Mouse (Mus musculus): ENCODE measurements around the gene Dpysl5.

Gene Dpysl5

DNA sequence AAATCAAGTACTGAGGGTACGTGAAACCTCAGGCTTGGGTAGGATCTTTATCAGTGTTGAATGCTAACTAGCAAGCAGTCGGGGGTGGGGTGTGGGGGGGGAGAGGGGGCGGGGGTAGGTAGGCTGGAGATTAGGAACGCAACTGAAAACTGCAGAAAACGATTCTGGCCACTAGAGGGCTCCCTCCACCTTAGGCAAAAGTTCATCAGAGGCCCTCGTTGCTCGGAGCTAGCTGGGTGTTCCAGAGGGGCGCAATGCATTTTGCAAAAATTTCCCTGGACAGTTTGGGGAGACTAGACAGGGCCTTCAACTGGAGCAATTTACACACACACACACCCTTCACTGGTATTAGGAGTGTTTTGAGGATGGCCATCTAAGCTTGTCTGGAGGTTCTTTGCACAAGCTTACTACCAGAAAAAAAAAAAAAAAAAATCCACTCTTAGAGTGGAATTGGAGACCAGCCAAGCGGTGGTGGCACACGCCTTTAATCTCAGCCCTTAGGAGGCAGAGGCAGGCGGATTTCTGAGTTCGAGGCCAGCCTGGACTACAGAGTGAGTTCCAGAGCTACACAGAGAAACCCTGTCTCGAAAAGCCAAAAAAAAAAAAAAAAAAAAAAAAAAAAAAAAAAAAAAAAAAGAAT, 1.5 kb upstream of the Dpysl5 start:
- DNase-seq: peak; percentile 79

DNA sequence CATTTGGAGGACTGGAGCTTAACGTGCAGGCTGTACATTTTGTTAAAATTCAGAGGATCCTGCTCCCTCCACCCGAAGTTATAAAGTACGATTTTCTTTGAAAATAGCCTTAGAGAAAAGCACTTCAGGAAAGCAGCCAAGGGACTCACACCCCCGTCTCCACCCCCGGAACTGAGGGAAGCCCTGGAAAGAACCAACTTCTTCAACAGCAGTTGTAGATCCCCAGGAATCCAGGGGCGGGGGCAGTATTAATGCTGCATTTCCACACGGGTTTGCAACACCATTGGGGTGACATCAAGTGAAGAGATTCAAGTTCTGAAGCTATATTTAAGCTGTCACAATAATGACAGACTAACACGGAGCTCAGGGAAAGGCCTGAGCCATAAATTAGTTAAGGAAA, 878 bp upstream of the Dpysl5 start:
- DNase-seq: no peak

DNA sequence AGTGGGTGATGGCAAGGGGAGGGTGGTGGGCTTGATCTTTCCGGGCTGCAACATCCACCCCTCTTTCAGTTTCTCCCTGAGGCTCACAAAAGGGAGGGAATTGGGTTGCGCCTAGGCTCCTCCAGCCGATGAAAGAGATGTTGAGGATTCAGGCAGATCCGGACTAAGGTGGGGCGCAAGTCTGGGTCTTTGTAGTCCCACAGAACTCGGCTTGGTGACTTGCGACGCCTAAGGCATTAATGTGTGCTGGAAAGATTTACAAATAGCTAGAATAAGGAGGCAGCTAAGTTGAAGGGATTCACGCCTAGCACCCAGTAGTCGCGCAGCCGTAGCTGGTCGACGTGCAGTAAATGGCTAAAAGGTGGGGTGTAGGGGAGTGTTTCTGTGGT, 632 bp downstream of the Dpysl5 start:
- no peak for DNase-seq

DNA sequence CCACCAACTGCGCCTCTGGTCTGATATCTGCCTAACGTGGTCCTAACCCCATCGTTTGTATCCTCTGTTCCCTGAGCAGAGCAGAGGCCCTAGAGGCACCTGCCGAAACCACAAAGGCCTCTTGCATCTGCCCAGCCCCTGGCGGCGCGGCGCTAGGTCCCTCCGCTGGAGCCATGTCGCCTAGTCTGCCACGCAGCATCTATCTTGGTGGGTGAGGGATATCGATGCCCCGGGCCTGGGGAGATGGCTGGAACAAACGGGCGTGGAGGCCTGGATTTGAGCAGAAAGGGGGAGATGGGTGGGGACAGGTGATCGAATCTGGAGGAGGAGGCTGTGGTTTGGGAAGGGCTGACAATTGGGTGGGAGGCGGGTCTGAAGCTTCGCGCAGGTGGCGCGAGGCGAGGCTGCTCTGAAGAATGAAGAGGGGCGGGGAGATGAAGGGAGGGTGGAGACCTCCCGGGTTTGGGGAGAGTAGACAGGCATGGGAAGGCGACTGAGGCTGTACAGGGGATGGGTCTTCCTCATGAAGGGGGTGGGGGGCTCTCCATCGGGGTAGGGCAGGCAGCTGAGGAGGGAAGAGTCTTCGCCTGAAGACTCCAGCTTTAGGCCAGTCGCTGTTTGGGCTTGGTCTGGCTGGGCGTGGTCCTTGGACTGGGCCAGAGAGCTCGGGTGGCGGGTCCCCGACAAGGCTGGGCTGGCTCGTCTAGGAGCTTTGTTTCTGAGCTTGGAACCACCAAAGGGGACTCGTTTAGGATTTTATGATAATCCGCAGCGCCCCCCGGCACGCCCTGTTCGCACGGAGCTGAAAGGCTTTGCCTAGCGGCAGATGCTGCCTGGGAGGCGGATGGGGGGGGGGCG, 1.3 kb downstream of the Dpysl5 start:
- DNase-seq: peak; percentile 3

DNA sequence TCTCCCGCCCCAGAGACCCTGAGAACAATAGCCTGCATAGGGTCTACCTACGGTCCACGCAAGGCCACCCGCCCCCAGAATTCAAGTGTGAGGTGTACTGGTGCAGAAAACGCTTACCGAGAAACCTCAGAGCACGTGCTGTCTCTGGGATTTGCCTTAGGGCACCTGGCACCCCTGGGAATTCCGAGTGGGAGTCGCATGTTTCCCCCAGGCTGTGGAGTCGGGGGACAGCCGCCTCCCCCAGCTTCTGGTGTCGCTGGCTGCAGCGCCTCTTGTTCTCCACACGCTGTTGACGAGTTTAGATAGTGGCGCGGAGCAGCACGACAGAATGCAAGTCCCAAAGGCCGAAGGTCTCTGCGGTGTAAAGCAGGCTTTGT, 1.9 kb downstream of the Dpysl5 start:
- DNase-seq: peak; percentile 13

DNA sequence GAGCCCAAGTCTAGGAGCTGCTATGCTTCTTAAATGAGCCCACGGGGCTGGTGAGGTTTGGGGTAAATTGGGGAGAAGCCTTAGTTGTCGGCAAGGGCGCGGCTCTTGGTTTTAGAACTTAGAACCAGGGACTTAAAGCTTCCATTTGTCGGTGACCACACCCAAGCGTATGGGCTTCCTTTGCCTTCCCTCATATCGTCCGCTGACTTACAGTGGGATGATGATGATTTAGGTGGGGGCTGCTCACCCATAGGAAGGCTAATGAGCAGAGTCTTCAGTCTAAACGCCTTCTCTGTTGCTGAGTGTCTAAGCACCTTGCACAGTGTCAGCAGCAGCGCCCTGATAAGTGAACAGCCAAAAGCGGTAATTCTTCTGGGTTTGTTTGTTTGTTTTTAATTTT, 2.3 kb downstream of the Dpysl5 start:
- DNase-seq: no peak

DNA sequence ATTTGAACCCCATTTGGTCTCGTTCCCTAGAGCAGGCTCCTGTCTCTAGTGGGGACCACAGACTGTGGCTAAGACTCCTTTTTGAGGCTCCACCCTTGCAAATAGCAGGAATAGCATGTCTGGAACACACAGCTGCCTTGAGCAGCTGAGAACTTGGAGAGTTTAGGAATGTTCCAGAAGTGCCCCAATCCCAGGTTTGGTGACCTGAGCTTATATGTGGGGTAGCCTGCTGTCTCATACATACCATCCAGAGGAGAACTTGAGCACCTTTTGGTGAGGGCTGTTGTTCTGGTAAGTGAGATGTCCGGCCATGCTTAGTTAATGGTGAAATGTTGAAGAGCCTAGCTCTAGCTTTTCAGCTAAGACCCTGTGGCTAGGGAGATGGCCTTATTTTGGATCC, 4.9 kb downstream of the Dpysl5 start:
- no peak for DNase-seq

DNA sequence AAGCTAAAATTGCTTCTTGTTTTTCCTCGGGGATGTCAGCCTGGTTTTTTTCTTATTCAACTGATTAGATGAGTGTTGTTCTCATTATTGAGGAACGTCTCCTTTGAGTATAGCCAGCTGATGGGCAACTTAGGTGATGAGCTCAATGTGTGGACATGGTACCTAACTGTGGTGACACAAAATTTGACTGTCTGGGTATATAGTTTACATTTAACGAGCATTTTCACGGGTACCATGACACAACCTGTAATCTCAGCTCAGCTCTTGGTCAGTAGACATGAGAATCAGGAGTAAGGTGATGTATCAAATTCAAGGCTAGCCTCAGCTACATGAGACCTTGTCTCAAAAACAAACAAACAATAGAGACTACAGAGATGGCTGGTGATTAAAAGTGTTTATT, 6.1 kb downstream of the Dpysl5 start:
- no peak for DNase-seq

DNA sequence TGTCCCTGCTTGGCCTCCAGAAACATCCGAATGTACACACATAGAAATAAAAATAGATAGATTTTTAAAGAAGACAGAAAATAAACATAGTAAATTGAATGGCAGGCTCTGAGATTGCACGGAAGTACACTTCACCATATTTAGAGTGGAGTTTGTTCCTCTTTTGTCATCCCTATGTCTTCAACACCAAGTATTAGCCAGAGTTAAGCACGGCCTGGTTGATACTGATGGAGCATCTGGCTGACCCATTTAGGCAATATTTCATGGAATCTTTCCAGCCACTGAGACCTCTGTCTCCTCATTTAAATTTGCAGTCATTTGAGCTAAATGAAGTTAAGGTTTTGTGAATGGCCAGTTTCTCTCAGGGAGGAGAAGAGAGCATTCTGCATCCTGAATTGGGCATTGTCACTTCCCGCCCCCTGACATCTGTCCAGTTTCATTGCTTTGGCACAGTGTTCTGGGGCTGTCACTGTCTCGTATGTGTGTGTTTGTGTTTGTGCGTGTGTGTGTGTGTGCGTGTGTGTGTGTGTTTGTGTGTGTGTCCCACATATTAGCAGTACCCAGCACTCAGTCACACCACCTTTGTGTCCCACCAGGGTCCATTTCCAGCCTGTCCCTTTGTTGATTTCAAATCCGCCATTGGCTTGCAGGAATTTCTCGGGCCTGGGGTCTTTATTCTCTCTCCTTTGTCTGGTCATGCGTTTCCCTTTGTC, 6.8 kb downstream of the Dpysl5 start:
- DNase-seq: no peak

DNA sequence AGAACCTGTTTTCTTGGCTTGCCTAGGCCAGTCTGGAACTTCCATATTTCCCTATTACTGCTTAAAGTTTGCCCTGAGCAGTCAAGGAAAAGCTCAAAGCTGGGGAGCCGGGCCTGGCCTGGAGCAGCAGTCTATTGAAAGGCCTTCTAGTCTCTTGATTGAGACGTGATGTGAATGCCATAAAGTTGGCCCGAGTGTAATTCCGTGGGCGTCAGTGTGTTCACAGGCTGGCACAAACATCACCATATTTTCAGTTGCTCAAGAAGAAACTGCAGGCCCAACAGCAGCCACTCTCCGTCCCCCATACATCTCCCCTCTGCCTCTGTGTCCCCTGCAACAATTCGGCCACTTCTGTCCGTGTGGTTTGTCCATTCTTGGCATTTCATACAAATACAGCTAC, 10.6 kb downstream of the Dpysl5 start:
- DNase-seq: no peak

DNA sequence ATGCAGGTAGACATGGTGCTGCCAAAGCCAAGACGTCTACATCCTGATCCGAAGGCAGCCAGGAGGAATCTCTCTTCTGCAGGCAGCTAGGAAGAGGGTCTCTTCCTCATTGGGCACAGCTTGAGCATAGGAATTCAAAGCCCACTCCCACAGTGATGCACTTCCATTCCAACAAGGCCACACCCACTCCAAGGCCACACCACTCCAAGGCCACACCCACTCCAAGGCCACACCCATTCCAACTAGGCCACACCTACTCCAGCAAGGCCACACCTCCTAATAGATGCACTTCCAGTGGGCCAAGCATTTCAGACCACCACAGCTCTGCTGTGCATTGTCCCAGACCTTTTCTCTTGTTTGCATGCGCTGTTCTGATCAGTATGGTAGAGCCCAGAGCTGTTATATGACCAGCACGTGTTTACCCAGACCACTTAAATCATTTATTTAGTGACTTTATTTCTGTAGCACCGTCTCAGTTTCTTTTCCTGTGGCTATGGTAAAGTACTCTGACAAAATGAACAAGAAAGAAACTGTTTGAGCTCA, 14.9 kb downstream of the Dpysl5 start:
- DNase-seq: no peak

DNA sequence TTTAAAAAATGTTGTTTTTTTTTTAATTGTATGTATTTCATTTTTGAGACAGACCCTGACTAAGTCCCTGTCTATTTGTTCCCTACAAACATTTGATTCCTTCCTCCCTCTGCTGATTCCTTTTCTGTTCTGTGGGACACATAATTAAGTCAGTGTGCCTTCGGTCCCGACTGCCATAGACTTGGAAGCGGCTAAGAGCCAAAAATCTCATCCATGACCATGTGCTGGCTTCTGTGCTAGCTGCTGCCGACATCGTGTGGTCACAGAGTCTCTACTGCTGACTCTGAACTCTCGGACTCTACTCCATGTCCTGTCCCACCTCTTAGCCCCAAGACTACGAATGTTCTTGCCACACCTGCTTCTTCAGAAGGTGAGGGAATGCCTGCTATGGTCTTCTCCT, 21.1 kb downstream of the Dpysl5 start:
- no peak for DNase-seq

DNA sequence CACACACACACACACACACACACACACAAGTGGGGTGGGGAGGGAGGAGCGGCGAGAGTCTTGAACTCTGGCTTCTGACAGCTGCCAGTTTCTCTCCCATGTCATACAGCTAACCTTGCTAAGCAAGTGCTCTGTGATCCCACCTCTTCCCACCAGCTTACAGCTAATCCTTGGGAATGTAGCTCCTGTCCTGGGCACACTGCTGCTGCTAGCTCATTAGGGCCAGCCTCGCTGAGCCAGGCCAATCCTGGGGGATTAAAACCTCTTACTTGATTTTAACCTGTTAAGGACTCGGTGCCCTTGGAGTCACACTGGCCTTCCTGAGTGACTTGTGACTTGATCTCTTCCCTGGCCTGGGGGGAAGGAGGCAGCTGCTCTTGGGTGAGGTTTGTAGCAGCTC, 23.3 kb downstream of the Dpysl5 start:
- no peak for DNase-seq

DNA sequence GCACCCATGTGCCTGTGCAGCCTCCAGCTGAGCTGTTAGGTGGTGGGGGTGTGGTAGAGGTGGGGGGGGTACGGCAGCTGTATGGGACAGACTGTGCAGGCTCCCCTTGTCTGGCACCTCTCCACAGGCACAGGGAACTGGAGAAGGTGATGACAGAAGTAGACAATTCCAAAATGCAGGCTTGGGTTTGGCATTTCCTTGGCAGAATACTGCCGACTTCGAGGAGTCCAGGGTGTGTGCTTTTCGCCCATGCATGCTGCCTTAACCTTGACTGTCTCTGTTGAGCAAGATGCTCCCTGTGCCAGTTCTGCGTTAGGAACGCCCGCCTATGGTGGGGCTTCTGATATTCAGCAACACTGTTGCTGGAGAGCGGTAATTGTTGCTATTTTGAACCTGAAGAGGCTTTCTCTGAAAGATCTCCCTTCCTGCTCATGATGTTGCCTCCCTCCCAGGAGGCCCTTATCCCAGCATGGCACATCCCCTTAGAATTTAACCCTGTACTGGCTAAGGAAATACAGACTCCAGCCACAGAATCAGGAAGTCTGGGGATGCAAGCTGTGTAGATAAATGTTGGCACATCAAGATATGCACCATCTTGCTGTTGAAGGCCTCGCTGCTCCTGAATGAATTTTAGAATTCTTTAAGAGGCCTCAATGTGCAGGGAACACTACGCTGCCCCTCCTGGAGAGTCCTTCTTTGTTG, 26.9 kb downstream of the Dpysl5 start:
- no peak for DNase-seq

DNA sequence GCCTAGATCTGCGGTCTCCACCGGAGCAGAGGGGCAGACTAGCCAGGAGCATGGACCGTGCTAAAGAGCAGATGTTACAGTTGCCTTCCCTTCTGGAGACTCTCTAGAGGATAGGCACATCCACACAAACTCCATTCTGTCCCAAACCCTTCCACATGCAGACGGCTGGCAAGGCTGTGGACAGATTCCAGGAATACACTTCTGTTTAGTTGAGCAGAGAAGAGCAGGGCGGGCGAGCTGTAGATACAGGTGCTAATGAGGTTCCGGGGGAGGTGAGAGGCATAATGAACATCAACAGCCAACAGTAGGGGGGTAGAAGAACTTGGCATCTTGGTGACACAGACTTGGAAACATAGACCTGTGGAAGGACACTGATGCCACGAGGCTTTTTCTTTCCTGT, 28.2 kb downstream of the Dpysl5 start:
- DNase-seq: no peak

DNA sequence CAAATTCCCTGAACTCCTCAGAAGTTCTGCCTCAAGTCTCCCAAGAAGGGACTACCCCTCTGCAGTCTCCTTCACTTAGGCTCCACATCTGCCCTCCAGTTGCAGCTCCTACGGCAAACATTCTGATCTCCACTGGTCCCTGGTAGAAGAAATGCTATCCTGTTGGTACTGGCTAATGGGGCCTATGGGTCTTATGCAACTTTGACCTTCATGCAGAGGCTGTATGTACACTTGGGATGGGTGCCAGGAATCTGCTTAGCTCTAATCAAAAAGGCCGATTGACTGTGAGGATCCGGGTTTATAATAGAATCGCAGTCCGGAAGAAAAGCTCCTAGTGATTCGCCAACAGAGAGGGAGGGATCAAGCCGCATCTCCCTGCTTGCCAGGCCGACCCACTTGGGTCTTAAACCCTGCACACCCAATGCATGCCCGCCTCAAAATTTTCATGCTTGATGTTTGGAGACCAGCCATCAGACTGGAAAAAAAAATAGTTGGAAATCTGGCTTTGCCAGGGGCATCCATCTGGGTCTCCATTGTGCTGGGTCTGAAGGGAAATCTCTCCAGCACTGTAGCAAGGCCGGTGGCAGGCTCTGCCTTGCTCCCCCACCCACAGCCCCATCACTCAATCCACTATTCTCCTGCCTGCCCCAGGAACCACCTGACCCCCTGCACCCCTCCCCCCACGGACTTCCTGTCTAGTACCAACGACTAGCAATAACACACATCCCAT, 38.4 kb downstream of the Dpysl5 start:
- no peak for DNase-seq

DNA sequence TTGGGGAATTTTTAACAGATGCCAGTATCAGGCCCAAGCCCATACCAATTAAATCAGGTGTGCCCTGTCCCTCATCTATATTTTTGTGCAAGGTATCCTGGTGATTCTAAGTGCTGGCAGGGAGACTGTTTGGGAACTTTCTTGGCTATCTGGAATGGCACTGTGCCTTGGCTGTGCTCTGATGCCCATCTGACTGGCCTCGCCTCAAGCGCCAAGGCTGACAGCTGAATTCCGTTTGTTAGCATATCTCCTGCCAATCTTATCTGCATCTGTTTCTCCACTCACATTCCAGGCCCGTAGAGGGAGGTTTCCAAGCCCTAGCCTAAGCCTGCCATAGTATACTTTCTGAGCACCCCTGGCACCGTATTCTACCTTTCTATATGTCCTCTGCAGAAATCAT, 39.7 kb downstream of the Dpysl5 start:
- DNase-seq: no peak

DNA sequence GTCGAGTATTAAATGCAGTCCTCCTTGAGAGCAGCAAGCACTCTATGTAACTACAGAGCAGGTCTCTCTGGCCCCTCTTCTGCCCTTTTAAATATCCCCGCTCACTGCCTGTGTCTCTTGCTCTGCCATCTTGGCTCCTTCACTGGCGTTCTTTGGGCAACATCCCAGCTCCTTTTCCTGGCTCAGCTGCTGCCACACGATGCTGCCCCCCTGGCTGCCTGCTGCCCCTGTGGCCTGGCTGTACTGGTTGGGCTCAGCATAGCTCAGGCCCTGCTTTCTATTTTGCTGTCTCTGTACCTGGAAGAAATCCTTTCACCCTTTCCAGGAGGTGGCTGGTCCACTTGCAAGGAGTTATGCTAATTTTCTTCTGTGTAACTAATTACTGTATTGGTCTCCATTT, 41.8 kb downstream of the Dpysl5 start:
- DNase-seq: no peak

DNA sequence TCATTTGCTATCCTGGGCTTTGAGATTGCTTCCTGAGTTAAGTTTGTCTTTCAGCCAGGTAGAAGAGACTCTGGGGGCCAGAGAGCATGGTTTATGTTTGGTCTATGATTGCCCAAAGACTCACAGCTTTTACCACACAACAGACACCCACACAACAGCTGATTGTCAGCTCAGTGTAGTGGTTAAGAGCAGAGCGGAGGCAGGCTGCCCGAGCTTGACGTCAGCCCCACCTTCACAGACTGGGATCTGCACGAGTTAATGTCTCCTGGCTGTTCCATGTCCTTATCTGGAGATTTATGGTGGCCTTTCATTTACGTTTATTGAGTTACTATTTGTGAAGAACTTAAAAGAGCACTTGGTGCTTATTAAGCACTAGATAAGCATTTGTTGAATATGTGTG, 43.9 kb downstream of the Dpysl5 start:
- DNase-seq: no peak

DNA sequence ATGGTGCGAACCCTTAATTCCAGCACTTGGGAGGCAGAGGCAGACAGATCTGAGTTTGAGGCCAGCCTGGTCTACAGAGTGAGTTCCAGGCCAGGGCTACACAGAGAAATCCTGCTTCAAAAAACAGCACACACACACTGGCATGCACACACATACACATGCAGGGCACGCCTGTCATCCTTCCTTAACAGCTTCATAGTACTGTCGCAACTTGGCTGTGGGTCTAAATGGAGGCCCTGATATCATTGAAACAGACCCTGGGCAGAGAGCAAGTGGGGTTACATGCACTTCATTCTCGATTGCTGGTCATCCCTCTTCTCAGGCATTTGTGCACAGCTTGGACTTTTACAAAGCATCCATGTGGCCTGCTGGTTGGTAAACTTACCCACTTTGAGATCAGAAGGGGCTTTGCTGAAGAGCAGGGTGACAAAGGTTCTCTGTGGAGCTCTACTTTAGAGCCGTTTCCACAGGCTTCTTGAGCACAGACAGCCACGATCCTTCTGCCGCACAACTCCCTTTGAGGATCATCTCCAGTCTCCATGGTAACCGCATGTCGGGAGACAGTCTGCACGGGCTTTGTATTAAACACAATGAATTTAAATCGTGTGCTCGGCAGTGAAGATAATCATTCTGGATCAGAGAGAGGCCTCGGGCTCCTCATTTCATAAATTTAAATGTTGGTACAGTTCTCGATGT, 51.6 kb downstream of the Dpysl5 start:
- DNase-seq: no peak

DNA sequence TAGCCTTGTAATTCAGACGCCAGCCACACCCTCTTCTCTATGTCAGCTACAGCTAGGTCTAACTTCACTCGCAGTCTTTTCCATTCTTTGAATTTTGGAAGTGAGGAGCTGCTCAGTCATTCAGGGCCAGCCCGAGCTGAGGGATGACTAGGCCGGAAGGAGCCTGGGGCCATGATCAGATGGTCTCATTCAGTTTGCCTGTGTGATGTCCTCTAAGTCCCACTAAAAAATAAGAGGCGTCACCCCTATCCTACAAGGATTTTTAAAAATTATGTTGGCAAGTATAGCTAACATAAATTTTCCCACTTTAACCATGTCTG, 52.1 kb downstream of the Dpysl5 start:
- no peak for DNase-seq

All from kidney, adult 18-20 months (tissue).